Mouse (Mus musculus) G1E (cell line): Measurements from ENCODE around the gene Nat8f1.

Source experiments
- CTCF ChIP-seq: IDR thresholded peaks from 2 replicates; pipeline ENCODE4 v1.5.1; 2012; ENCODE audit warnings: low read depth, low read length, inconsistent platforms, mixed read lengths
- GATA1 ChIP-seq: IDR thresholded peaks from 2 replicates; pipeline ENCODE4 v1.6.1; 2012; ENCODE audit warnings: borderline replicate concordance, low read length, inconsistent platforms, mixed read lengths
- GATA2 ChIP-seq: IDR thresholded peaks from 2 replicates; pipeline ENCODE4 v1.6.1; 2012; ENCODE audit warnings: low read depth, low read length, inconsistent platforms, borderline replicate concordance
- POLR2AphosphoS5 ChIP-seq: IDR thresholded peaks from 2 replicates; pipeline ENCODE4 v1.6.1; 2012; ENCODE audit warnings: low read depth, low read length, inconsistent platforms; ENCODE audit not compliant: insufficient replicate concordance
- TAL1 ChIP-seq: conservative IDR thresholded peaks from 2 replicates; pipeline ENCODE4 v1.6.1; 2012; ENCODE audit warnings: low read depth, low read length, inconsistent platforms, mixed read lengths

DNA sequence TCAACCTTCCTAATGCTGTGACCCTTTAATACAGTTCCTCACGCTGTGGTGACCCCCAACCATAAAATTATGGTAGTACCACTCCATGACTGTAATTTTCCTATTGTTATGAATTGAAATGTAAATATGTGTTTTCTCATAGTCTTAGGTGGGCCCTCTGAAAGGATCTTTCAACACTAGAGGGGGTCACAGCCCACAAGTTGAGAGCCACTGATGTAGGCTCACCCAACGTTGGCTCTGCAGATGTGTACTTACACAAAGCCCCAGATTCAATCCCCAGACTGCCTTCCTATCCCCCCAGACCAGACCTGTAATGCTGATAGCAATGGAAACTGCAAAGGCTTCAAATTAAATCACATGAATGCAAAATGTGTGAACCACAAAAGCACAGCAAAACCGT is 20.2 kb upstream of the Nat8f1 start:
- no peak for TF ChIP-seq CTCF
- no peak for TF ChIP-seq GATA1
- no peak for TF ChIP-seq POLR2AphosphoS5
- TF ChIP-seq TAL1 = no peak
- TF ChIP-seq GATA2 = no peak
